Mouse (Mus musculus): ENCODE data around the gene Coq8b. TPM values are rescaled to one million over a fixed set of nuclear protein-coding genes. Genes with fewer than 3 reads are reported as not detected.

Coq8b gene
- total RNA-seq, 2 experiments from 2014 or later, result 9.5 to 15.9 TPM

- no peak for ATAC-seq (replicated peaks; ENCODE audit: poor library complexity, severe bottlenecking)
Measured at GRCm38 (mm10) chr7:27264761-27265160, 31.9 kb downstream of the Coq8b start.

GRCm38 (mm10) chr7:27266515-27267128 lies 33.8 kb downstream of the Coq8b start:
- ATAC-seq (replicated peaks; ENCODE audit: poor library complexity, severe bottlenecking), result no peak

GRCm38 (mm10) chr7:27271423-27271822 lies 38.6 kb downstream of the Coq8b start:
- no peak for ATAC-seq (replicated peaks; ENCODE audit: poor library complexity, severe bottlenecking)

- ATAC-seq (replicated peaks; ENCODE audit: poor library complexity, severe bottlenecking), result peak; percentile 46; the same call in 1 of the 2 replicates
Measured at GRCm38 (mm10) chr7:27273739-27274351, 41.0 kb downstream of the Coq8b start.

- no peak for ATAC-seq (replicated peaks; ENCODE audit: poor library complexity, severe bottlenecking)
Measured at GRCm38 (mm10) chr7:27274916-27275315, 42.1 kb downstream of the Coq8b start.

- no peak for ATAC-seq (replicated peaks; ENCODE audit: poor library complexity, severe bottlenecking)
Measured at GRCm38 (mm10) chr7:27276021-27276420, 43.2 kb downstream of the Coq8b start.

GRCm38 (mm10) chr7:27277191-27277590 lies 44.4 kb downstream of the Coq8b start:
- ATAC-seq (replicated peaks; ENCODE audit: poor library complexity, severe bottlenecking), result no peak

- no peak for ATAC-seq (replicated peaks; ENCODE audit: poor library complexity, severe bottlenecking)
Measured at GRCm38 (mm10) chr7:27281717-27282116, 48.9 kb downstream of the Coq8b start.

- ATAC-seq (replicated peaks; ENCODE audit: poor library complexity, severe bottlenecking), result no peak
Measured at GRCm38 (mm10) chr7:27282225-27282624, 49.4 kb downstream of the Coq8b start.

GRCm38 (mm10) chr7:27284865-27285697 lies 52.3 kb downstream of the Coq8b start:
- ATAC-seq (replicated peaks; ENCODE audit: poor library complexity, severe bottlenecking), result peak; percentile 52

- peak; percentile 92 for ATAC-seq (replicated peaks; ENCODE audit: poor library complexity, severe bottlenecking)
Measured at GRCm38 (mm10) chr7:27285698-27286066, 52.9 kb downstream of the Coq8b start.

- no peak for ATAC-seq (replicated peaks; ENCODE audit: poor library complexity, severe bottlenecking)
Measured at GRCm38 (mm10) chr7:27288732-27289131, 55.9 kb downstream of the Coq8b start.

GRCm38 (mm10) chr7:27290555-27290954 lies 57.7 kb downstream of the Coq8b start:
- ATAC-seq (replicated peaks; ENCODE audit: poor library complexity, severe bottlenecking), result no peak

- ATAC-seq (replicated peaks; ENCODE audit: poor library complexity, severe bottlenecking), result no peak
Measured at GRCm38 (mm10) chr7:27291795-27292466, 59.1 kb downstream of the Coq8b start.

GRCm38 (mm10) chr7:27295956-27296355 lies 63.1 kb downstream of the Coq8b start:
- ATAC-seq (replicated peaks; ENCODE audit: poor library complexity, severe bottlenecking), result no peak

GRCm38 (mm10) chr7:27296518-27296917 lies 63.7 kb downstream of the Coq8b start:
- ATAC-seq (replicated peaks; ENCODE audit: poor library complexity, severe bottlenecking), result no peak

GRCm38 (mm10) chr7:27298033-27298610 lies 65.3 kb downstream of the Coq8b start:
- ATAC-seq (replicated peaks; ENCODE audit: poor library complexity, severe bottlenecking), result no peak

- no peak for ATAC-seq (replicated peaks; ENCODE audit: poor library complexity, severe bottlenecking)
Measured at GRCm38 (mm10) chr7:27298816-27299215, 66.0 kb downstream of the Coq8b start.

- no peak for ATAC-seq (replicated peaks; ENCODE audit: poor library complexity, severe bottlenecking)
Measured at GRCm38 (mm10) chr7:27300351-27300750, 67.5 kb downstream of the Coq8b start.

GRCm38 (mm10) chr7:27300801-27301200 lies 68.0 kb downstream of the Coq8b start:
- no peak for ATAC-seq (replicated peaks; ENCODE audit: poor library complexity, severe bottlenecking)
